Mouse (Mus musculus): Measurements from ENCODE around the gene Smad1. TPM values are rescaled to one million over a fixed set of nuclear protein-coding genes. Genes with fewer than 3 reads are reported as not detected.
A peak's percentile ranks its signal among the peaks of the same experiment; 100 is the strongest.

Smad1 gene
- polyA plus RNA-seq, 1 experiment, result 29.5 TPM

GRCm38 (mm10) chr8:79372960-79373359 is 26.4 kb downstream of the Smad1 start:
- H3K4me3 ChIP-seq (replicated peaks; ENCODE audit: insufficient read depth, low read depth, low read length), result no peak overlapping the region
- H3K4me1 ChIP-seq (ENCODE audit: control insufficient read depth, insufficient read depth, low read length), result peaks cover 41% of the 10 kb centered on the region
- 61% methylated on average over 8 of the region's 8 CpGs for WGBS
- no peak for DNase-seq
- H3K27me3 ChIP-seq (ENCODE audit: control insufficient read depth, insufficient read depth, low read length), result no peaks in the 10 kb centered on the region
- no peak for TF ChIP-seq POLR2A (IDR thresholded peaks at IDR 0.05; ENCODE audit: borderline replicate concordance, insufficient read depth, low read length)
- no peak for TF ChIP-seq CTCF (IDR thresholded peaks at IDR 0.05; ENCODE audit: borderline replicate concordance, insufficient read depth, low read depth, low read length)
- H3K27ac ChIP-seq (ENCODE audit: insufficient read depth, low read length), result no peak overlapping the region

- H3K4me1 ChIP-seq (ENCODE audit: control insufficient read depth, insufficient read depth, low read length), result peaks cover 41% of the 10 kb centered on the region
- DNase-seq, result no peak
- 54% methylated on average over 9 of the region's 9 CpGs for WGBS
- no peak for TF ChIP-seq POLR2A (IDR thresholded peaks at IDR 0.05; ENCODE audit: borderline replicate concordance, insufficient read depth, low read length)
- no peak for TF ChIP-seq CTCF (IDR thresholded peaks at IDR 0.05; ENCODE audit: borderline replicate concordance, insufficient read depth, low read depth, low read length)
- no peak overlapping the region for H3K27ac ChIP-seq (ENCODE audit: insufficient read depth, low read length)
- H3K4me3 ChIP-seq (replicated peaks; ENCODE audit: insufficient read depth, low read depth, low read length), result no peak overlapping the region
- H3K27me3 ChIP-seq (ENCODE audit: control insufficient read depth, insufficient read depth, low read length), result no peaks in the 10 kb centered on the region
Measured at GRCm38 (mm10) chr8:79372521-79372920, 26.8 kb downstream of the Smad1 start.

- peaks cover 41% of the 10 kb centered on the region for H3K4me1 ChIP-seq (ENCODE audit: control insufficient read depth, insufficient read depth, low read length)
- 24% methylated on average over 9 of the region's 9 CpGs for WGBS
- TF ChIP-seq POLR2A (IDR thresholded peaks at IDR 0.05; ENCODE audit: borderline replicate concordance, insufficient read depth, low read length), result no peak
- no peak for TF ChIP-seq CTCF (IDR thresholded peaks at IDR 0.05; ENCODE audit: borderline replicate concordance, insufficient read depth, low read depth, low read length)
Measured at GRCm38 (mm10) chr8:79372084-79372483, 27.2 kb downstream of the Smad1 start.

GRCm38 (mm10) chr8:79370646-79371290 is 28.6 kb downstream of the Smad1 start:
- Histone ChIP-seq H3K27me3 (ENCODE audit: control insufficient read depth, insufficient read depth, low read length) (no peaks in the 10 kb centered on the region), H3K27ac (ENCODE audit: insufficient read depth, low read length) (no peak overlapping the region), H3K4me1 (ENCODE audit: control insufficient read depth, insufficient read depth, low read length) (peaks cover 45% of the 10 kb centered on the region), H3K4me3 (replicated peaks; ENCODE audit: insufficient read depth, low read depth, low read length) (no peak overlapping the region)
- DNase-seq, result no peak
- 86% methylated on average over 12 of the region's 12 CpGs for WGBS
- no peak for TF ChIP-seq CTCF (IDR thresholded peaks at IDR 0.05; ENCODE audit: borderline replicate concordance, insufficient read depth, low read depth, low read length)
- no peak for TF ChIP-seq POLR2A (IDR thresholded peaks at IDR 0.05; ENCODE audit: borderline replicate concordance, insufficient read depth, low read length)

More at GRCm38 (mm10) chr8:79372084-79372483, 27.2 kb downstream of the Smad1 start:
- Histone ChIP-seq H3K4me3 (replicated peaks; ENCODE audit: insufficient read depth, low read depth, low read length) (no peak overlapping the region), H3K27ac (ENCODE audit: insufficient read depth, low read length) (no peak overlapping the region), H3K27me3 (ENCODE audit: control insufficient read depth, insufficient read depth, low read length) (no peaks in the 10 kb centered on the region)
- DNase-seq, result peak in 1 of 2 experiments; percentile 37

- DNase-seq, result no peak
- peaks cover 47% of the 10 kb centered on the region for H3K4me1 ChIP-seq (ENCODE audit: control insufficient read depth, insufficient read depth, low read length)
- no peak overlapping the region for H3K4me3 ChIP-seq (replicated peaks; ENCODE audit: insufficient read depth, low read depth, low read length)
- H3K27me3 ChIP-seq (ENCODE audit: control insufficient read depth, insufficient read depth, low read length), result no peaks in the 10 kb centered on the region
- 88% methylated on average over 6 of the region's 6 CpGs for WGBS
- TF ChIP-seq POLR2A (IDR thresholded peaks at IDR 0.05; ENCODE audit: borderline replicate concordance, insufficient read depth, low read length) (no peak), CTCF (IDR thresholded peaks at IDR 0.05; ENCODE audit: borderline replicate concordance, insufficient read depth, low read depth, low read length) (no peak)
- no peak overlapping the region for H3K27ac ChIP-seq (ENCODE audit: insufficient read depth, low read length)
Measured at GRCm38 (mm10) chr8:79369163-79369562, 30.2 kb downstream of the Smad1 start.

GRCm38 (mm10) chr8:79367959-79368358 is 31.4 kb downstream of the Smad1 start:
- DNase-seq, result no peak
- Histone ChIP-seq H3K27me3 (ENCODE audit: control insufficient read depth, insufficient read depth, low read length) (no peaks in the 10 kb centered on the region), H3K27ac (ENCODE audit: insufficient read depth, low read length) (no peak overlapping the region), H3K4me3 (replicated peaks; ENCODE audit: insufficient read depth, low read depth, low read length) (no peak overlapping the region), H3K4me1 (ENCODE audit: control insufficient read depth, insufficient read depth, low read length) (peaks cover 48% of the 10 kb centered on the region)
- 85% methylated on average over 4 of the region's 4 CpGs for WGBS
- no peak for TF ChIP-seq CTCF (IDR thresholded peaks at IDR 0.05; ENCODE audit: borderline replicate concordance, insufficient read depth, low read depth, low read length)
- no peak for TF ChIP-seq POLR2A (IDR thresholded peaks at IDR 0.05; ENCODE audit: borderline replicate concordance, insufficient read depth, low read length)

- 75% methylated on average over 12 of the region's 12 CpGs for WGBS
- TF ChIP-seq CTCF (IDR thresholded peaks at IDR 0.05; ENCODE audit: borderline replicate concordance, insufficient read depth, low read depth, low read length), result no peak
- no peak for TF ChIP-seq POLR2A (IDR thresholded peaks at IDR 0.05; ENCODE audit: borderline replicate concordance, insufficient read depth, low read length)
- H3K4me1 ChIP-seq (ENCODE audit: control insufficient read depth, insufficient read depth, low read length), result peaks cover 42% of the 10 kb centered on the region
- H3K27ac ChIP-seq (ENCODE audit: insufficient read depth, low read length), result no peak overlapping the region
- no peaks in the 10 kb centered on the region for H3K27me3 ChIP-seq (ENCODE audit: control insufficient read depth, insufficient read depth, low read length)
- H3K4me3 ChIP-seq (replicated peaks; ENCODE audit: insufficient read depth, low read depth, low read length), result no peak overlapping the region
- no peak for DNase-seq
Measured at GRCm38 (mm10) chr8:79367350-79367749, 32.0 kb downstream of the Smad1 start.

GRCm38 (mm10) chr8:79366227-79366626 is 33.1 kb downstream of the Smad1 start:
- WGBS, result 67% methylated on average over 9 of the region's 9 CpGs
- Histone ChIP-seq H3K27ac (ENCODE audit: insufficient read depth, low read length) (no peak overlapping the region), H3K4me1 (ENCODE audit: control insufficient read depth, insufficient read depth, low read length) (peaks cover 35% of the 10 kb centered on the region), H3K27me3 (ENCODE audit: control insufficient read depth, insufficient read depth, low read length) (no peaks in the 10 kb centered on the region), H3K4me3 (replicated peaks; ENCODE audit: insufficient read depth, low read depth, low read length) (no peak overlapping the region)
- no peak for TF ChIP-seq POLR2A (IDR thresholded peaks at IDR 0.05; ENCODE audit: borderline replicate concordance, insufficient read depth, low read length)
- no peak for TF ChIP-seq CTCF (IDR thresholded peaks at IDR 0.05; ENCODE audit: borderline replicate concordance, insufficient read depth, low read depth, low read length)
- DNase-seq, result no peak
